Mouse (Mus musculus): ENCODE data around the gene Tbcb.
A peak's percentile ranks its signal among the peaks of the same experiment; 100 is the strongest.
"Not testable (repeated sequence)": the region's sequence is repeated elsewhere in the genome, so short reads cannot be mapped to it uniquely, and the experiment has no call there.

Gene Tbcb

DNA sequence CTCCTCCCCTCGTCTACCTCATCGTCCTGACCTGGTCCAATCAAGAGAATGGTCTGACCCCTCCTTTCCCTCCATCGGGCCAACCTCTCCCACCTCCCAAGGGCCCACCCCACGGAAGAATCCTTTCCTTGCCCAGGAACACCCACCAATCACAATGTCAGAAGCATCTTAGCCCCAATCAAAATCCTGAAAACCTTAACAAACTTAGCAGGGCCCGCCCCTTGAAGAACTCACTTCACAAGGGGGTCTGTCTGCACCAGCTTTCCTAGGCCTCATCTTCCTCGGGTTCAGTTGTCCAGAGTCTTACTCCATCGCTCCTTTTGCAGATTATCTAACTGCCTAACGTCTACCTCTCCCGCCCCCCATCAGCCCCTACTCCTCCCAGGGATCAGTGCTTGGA, 39.1 kb downstream of the Tbcb start:
- DNase-seq = no peak

DNA sequence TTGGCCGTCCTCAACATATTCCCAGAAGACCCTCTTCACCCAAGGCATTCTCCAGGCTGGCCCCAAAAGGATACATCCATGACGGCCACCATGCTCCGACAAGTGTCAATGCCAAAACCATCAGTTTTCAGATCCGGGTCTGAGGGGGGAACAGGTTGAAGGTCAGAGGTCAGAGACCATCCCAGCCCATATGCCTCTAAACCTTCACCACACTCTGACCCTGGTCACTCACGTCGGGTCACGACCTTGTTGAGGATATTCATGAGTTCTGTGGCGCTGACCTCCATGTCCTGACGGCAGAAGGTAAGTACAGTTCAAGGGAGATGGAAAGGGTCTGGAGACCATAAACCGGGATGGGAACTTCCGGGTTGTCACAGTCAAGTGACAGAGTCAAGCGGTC, 40.0 kb downstream of the Tbcb start:
- DNase-seq = no peak

DNA sequence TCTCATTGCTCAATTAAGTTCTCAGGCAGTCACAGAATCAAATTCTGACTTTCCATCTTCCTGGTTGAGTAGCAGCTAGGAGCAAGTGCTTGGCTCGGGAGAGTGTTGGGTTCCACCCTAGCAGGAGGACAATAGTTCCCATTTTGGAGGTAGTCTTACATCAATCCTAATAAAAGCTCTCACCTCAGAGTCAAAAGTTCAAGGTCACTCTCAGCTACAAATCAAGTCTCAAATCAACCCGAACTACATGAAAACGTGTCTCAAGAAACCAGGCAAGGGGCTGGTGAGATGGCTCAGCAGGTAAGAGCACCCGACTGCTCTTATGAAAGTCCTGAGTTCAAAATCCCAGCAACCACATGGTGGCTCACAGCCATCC, 43.0 kb downstream of the Tbcb start:
- DNase-seq = no peak

DNA sequence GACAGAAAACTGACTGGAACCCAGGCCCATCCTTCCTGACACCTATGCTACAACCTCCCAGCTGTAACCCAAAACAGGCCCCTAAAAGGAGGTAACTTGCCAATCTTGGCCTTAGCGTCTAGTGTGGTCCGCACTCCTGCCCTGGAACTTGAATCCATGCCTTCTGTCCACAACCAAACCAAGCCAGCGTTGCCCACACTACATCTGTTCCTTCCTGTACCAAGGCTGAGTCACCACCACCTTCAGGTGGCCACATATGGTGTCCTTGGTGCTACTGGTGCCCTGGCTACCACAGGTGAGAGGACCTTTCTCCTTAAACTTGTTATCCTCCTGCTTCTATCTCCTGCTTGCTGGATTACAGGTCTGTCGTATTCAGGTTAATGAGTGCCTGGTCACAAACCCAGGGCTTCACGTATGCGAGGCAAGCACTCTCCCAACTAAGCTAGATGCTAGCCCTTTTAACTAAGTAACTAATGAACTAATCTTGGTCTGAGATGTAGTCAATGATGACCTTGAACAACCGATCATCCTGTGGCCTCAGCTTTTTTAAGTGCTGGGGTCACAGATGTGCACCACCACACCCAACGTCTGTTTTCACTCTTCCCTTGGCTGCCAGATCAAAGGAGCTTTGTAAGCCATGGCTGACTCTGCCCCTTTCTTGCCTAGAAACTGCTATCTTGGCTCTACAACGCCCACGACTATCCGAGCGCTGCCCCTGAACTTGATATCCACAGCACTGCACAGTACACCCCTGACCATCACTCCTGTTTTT, 43.5 kb downstream of the Tbcb start:
- DNase-seq = no peak

DNA sequence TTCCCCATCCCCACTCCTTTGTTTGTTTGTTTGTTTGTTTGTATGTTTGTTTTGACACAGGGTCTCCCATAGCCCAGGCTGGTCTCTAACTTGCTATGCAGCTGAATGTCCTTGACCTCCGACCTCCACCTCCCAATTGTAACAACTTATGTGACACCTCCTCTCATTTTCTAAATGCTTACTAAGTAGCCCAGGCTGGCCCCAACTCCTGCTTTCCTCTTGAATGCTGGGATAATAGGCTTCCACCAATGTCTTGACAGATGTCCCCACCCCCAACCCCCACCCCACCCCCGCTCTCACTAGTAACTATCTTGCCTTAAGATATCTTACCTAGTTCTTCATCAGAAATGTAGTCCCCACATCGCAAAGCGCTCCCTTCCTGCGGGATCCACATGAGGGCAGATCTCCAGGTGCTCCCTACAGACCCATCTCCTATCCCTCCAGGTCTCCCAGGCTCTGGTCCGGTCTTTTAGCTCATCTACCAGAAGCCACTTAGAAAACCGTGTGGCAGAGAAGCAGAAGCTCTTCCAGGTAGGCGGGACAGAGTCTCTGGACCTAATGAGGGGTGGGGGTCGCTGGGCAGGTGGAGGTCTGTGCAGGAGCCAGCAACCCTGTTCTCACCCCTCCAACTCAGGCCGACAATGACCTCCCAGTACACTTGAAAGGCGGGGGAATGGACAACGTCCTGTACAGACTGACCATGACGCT, 47.3 kb downstream of the Tbcb start:
- no peak for DNase-seq

DNA sequence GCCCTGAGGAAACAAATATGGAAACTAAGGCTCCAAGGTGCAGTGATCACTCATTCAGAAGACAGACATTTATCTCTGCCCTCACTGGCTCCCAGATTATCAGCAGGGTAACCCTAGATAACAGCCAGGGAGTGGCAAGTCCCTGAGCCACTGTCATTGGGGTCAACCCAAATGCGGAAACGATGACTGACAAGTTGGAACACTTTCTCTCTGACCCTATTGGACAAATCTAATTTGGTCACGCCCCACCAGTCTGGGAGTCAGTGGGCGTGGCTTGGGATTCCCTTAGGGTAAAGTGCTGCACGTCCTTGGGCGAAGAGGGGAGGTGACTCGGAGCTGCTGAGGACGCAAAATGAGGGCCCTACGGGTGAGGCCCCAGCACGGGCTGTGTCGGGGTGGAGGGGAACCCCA, 48.2 kb downstream of the Tbcb start, which contains the start of gene Cox7a1:
TSS of gene Cox7a1 (plus strand) at position 266 of the 411 bp plus-strand sequence.
- DNase-seq = peak; percentile 82 to 88

DNA sequence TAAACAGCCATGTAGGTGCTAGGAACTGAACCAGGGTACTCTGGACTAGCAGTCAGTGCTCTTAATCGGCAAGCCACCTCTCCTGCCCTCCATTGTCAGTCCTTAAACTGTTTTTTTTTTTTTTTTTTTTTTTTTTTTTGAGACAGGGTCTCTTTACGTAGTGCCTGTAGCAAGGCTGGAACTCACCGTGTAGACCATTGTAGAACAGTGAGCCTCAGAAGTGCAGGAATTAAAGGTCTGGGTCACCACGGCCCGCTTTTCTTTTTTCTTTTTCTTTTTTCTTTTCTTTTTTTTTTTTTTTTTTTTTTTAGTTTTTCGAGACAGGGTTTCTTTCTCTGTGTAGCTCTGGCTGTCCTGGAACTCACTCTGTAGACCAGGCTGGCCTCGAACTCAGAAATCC, 48.9 kb downstream of the Tbcb start:
- not testable (repeated sequence) for DNase-seq

DNA sequence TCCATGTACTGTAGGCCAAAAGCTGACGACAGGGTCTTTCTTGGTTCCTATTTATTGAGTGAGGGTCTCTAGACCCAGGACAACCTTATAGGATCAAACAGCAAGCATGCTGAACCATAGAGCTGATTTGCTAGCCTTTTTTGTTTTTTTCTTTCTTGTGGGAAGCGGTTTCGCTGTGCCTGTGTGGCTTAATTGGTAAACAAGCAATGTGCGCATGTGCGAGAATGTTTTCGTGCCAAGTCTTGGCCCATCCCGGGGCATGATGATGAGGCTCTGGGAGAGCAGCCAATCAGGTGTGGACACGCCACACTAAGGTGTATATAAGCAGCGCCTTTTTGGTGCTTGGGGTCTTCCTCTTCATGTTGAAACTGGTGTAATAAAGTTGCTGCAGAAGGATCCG, 50.1 kb downstream of the Tbcb start:
- DNase-seq = not testable (repeated sequence)

DNA sequence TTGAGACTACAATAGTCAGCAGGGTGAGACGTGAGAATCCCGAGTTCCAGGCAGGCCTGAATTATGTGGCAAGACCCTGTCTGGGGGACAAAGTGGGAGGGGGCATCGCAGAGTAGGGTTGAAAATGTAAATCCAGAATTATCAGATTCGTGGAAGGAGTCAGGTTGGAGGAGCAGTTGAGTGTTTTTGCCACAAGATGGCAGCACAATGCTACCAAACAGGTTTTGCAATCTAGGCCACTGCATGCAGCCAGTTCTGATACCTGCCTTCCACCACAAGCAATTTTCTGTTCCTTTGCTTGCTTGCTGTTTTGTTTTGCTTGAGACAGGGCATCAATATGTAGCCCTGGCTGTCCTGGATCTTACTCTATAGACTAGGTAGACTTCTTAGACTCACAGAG, 50.8 kb downstream of the Tbcb start:
- DNase-seq = peak; percentile 62 to 66

DNA sequence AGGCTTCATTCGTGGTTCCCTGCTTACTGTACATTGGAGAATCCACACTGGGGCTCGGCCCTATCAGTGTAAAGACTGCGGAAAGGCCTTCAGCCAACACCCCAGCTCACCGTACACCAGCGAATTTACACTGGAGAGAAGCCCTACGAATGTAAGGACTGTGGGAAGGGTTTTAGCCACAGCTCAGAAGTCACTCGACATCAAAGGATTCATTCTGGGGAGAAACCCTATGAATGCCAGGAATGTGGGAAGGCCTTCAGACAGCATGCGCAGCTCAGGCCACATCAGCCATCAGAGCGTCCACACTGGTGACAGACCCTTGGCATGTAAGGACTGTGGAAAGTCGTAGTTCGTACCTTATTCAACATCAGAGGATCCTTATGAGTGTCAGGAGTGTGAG, 53.8 kb downstream of the Tbcb start:
- no peak for DNase-seq

DNA sequence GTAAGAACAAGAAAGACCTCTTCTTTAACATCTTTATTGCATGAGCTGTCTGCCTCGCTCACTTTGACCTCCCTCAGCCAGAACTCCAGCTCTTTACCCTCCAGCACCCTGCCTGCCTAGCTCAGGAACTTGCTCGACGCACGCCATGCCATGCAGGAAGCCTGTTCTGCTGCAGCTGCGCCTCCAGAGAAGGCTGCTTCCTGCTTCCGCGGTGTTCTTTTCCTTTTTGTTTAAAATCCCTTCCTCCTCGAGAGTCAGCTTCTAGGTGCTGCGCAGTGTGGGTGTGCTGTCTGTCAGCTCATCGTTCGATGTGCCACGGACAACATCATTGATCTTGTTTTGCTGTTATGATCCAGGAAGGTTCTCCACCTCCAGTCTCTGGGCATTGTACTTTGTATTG, 55.6 kb downstream of the Tbcb start:
- DNase-seq = peak; percentile 31 to 48

Measured in thymus, postnatal 36 days (tissue).